Mouse (Mus musculus) G1E (cell line): ENCODE data around the gene Tnfaip3.

Source experiments
- CTCF ChIP-seq: IDR thresholded peaks from 2 replicates; pipeline ENCODE4 v1.5.1; 2012; ENCODE audit warnings: low read depth, low read length, inconsistent platforms, mixed read lengths
- POLR2AphosphoS5 ChIP-seq: IDR thresholded peaks from 2 replicates; pipeline ENCODE4 v1.6.1; 2012; ENCODE audit warnings: low read depth, low read length, inconsistent platforms; ENCODE audit not compliant: insufficient replicate concordance
- TAL1 ChIP-seq: conservative IDR thresholded peaks from 2 replicates; pipeline ENCODE4 v1.6.1; 2012; ENCODE audit warnings: low read depth, low read length, inconsistent platforms, mixed read lengths

GRCm38 (mm10) chr10:19014381-19015256 is 838 bp downstream of the Tnfaip3 start:
- TF ChIP-seq TAL1 (no peak), POLR2AphosphoS5 (no peak), CTCF (peak; percentile 24; the same call in 1 of the 2 replicates)
